Mouse (Mus musculus) midbrain, embryonic 14.5 days (tissue): ENCODE data around the gene Mcpt4. TPM values are rescaled to one million over a fixed set of nuclear protein-coding genes. Genes with fewer than 3 reads are reported as not detected.
"Not testable (repeated sequence)": the region's sequence is repeated elsewhere in the genome, so short reads cannot be mapped to it uniquely, and the experiment has no call there.

Experiments used
- ATAC-seq: fragments of 200-750 bp; cut with Nextera tagmentation; 2 replicates; pipeline ENCODE4 v1.8.0; 2017; ENCODE audit warnings: moderate number of reproducible peaks, moderate library complexity; ENCODE audit not compliant: low FRiP score, low TSS enrichment
- DNase-seq: peaks from one replicate; pipeline ENCODE4 v3.0.0-alpha.2; 2015
- H3K27ac ChIP-seq: fragments of 300-500 bp; sonication (generic); replicated peaks from 2 replicates; pipeline ENCODE4 v1.5.1; 2014; ENCODE audit warnings: mild to moderate bottlenecking, low read depth, low read length, moderate library complexity
- H3K27me3 ChIP-seq: fragments of 300-500 bp; sonication (generic); 2 replicates; pipeline ENCODE4 v1.6.1; 2014; ENCODE audit warnings: low read length, control low read depth, mixed read lengths; ENCODE audit not compliant: control insufficient read depth, insufficient read depth
- H3K36me3 ChIP-seq: fragments of 300-500 bp; sonication (generic); 2 replicates; pipeline ENCODE4 v1.6.1; 2014; ENCODE audit warnings: low read length, control low read depth; ENCODE audit not compliant: control insufficient read depth, insufficient read depth
- H3K4me1 ChIP-seq: fragments of 300-500 bp; sonication (generic); 2 replicates; pipeline ENCODE4 v1.6.1; 2014; ENCODE audit warnings: mild to moderate bottlenecking, antibody characterized with exemption, low read length, control low read depth; ENCODE audit not compliant: control insufficient read depth, insufficient read depth
- H3K4me2 ChIP-seq: fragments of 300-500 bp; sonication (generic); 2 replicates; pipeline ENCODE4 v1.6.1; 2014; ENCODE audit warnings: mild to moderate bottlenecking, low read length, moderate library complexity
- H3K4me3 ChIP-seq: fragments of 300-500 bp; sonication (generic); replicated peaks from 2 replicates; pipeline ENCODE4 v1.5.1; 2014; ENCODE audit warnings: low read depth, low read length
- H3K9ac ChIP-seq: fragments of 300-500 bp; sonication (generic); replicated peaks from 2 replicates; pipeline ENCODE4 v1.6.1; 2014; ENCODE audit warnings: mild to moderate bottlenecking, low read length, moderate library complexity
- H3K9me3 ChIP-seq: fragments of 300-500 bp; sonication (generic); 2 replicates; pipeline ENCODE4 v1.6.1; 2016; ENCODE audit warnings: low read length, control low read depth, mixed read lengths; ENCODE audit not compliant: control insufficient read depth
- WGBS: fragments of 180-500 bp; shearing (Covaris S2); extraction: QIAGEN DNeasy Blood & Tissue Kit; methylation state at CpG from one replicate; pipeline ENCODE4 v1.1.7; 2014; 5-methylcytosine and 5-hydroxymethylcytosine counted together
- microRNA-seq: library from miRNA; unstranded; fragments of <30 nt; microRNA quantifications from one replicate; pipeline ENCODE4, GENCODE M21; 2016
- polyA plus RNA-seq: library from polyadenylated mRNA; unstranded; fragments of >200 nt; fragmentation: Nextera tagmentation; extraction: Ambion mirVana; gene quantifications from 2 replicates; pipeline ENCODE4 v1.2.1, GENCODE M21; 2014

Gene Mcpt4
- polyA plus RNA-seq, 1 experiment from 2014 or later: not detected

DNA sequence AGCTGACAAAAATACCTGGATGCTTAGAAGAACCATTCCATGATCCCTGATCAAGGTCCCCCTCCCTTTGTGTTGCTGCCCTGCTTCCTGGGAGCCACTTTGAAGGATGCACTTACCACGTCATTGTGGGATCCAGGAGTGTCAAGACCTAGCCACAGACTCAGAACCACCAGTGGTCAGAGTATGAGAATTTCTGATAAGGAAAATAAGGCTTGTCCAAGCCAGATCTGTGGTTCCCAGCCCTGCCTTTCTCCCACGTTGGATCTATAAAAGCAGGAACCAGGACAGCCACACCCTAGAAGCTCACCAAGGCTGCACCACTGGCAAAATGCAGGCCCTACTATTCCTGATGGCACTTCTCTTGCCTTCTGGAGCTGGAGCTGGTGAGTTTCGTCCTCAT is 44.4 kb downstream of the Mcpt4 start, which contains the start of gene Mcpt1:
Mcpt1 (plus strand) TSS at position 301 of the 400 bp plus-strand sequence.
- H3K9me3 ChIP-seq, H3K27ac ChIP-seq, H3K36me3 ChIP-seq, DNase-seq, ATAC-seq, H3K4me1 ChIP-seq, H3K27me3 ChIP-seq, H3K4me3 ChIP-seq, H3K4me2 ChIP-seq, H3K9ac ChIP-seq: not testable (repeated sequence)
- WGBS: 82% methylated on average over 3 of the region's 3 CpGs

DNA sequence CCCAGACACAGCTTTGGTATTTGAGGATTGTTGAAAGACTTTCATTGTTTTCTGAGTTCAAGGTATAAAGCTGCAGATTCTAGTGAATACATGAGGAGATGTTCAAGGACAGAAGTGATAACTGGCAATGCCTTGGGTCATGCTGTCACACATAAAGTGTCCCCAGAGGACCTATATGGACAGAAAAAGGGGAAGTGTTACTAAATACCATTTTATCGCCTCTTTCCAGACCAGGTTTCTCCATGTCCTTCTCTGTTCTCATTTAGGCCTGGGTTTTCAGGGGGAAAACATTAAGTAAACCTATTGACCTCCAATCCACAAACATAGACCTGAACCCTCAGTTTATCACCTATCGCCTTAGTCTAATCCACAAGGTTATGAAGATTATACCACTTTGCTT is 48.2 kb downstream of the Mcpt4 start:
- no peak for ATAC-seq

DNA sequence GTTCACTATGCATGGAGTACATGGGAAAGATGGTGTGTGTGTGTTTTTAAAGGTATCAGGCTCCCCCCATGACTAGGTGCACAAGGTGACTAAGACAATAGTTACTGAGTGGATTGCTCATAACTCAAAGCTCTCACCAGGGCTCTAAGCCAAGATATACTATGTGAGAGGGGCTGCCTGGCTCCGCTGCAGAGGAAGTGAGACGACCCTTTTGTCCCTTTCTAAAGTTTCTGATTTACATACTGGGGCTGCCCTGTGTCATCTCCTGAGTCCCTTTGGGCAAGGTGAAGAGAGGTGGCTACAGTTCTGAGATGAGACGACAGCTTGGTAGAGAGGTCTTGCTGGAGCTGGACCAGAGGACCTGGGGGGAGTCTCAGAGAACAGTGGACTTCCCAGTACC is 49.0 kb downstream of the Mcpt4 start:
- no peaks in the 10 kb centered on the region for H3K9me3 ChIP-seq
- H3K4me2 ChIP-seq: no peak overlapping the region
- no peak overlapping the region for H3K9ac ChIP-seq
- no peaks in the 10 kb centered on the region for H3K36me3 ChIP-seq
- no peaks in the 10 kb centered on the region for H3K4me1 ChIP-seq
- no peaks in the 10 kb centered on the region for H3K27me3 ChIP-seq
- WGBS: 79% methylated on average over 3 of the region's 3 CpGs
- no peak overlapping the region for H3K27ac ChIP-seq
- no peak for DNase-seq
- no peak for ATAC-seq
- H3K4me3 ChIP-seq: no peak overlapping the region

More for the DNA sequence above, 48.2 kb downstream of the Mcpt4 start:
- no peaks in the 10 kb centered on the region for H3K4me1 ChIP-seq
- 95% methylated on average over 2 of the region's 2 CpGs for WGBS
- no peak overlapping the region for H3K27ac ChIP-seq
- H3K36me3 ChIP-seq: no peaks in the 10 kb centered on the region
- no peaks in the 10 kb centered on the region for H3K9me3 ChIP-seq
- no peak overlapping the region for H3K4me3 ChIP-seq
- H3K27me3 ChIP-seq: no peaks in the 10 kb centered on the region
- no peak overlapping the region for H3K9ac ChIP-seq
- no peak for DNase-seq
- no peak overlapping the region for H3K4me2 ChIP-seq

Small RNA genes within 50 kb of the gene (microRNA-seq; reads per million reads assigned to microRNA genes)
- not detected for gene Mir6949

Other genes starting within 250 kb of the Mcpt4 start
- gene Nfatc4, start 239.2 kb downstream of the Mcpt4 start, polyA plus RNA-seq: 6.2 and 8.7 TPM in 2 replicates
- 6.5 and 11.2 TPM in 2 replicates for gene Nynrin, start 208.3 kb downstream of the Mcpt4 start, polyA plus RNA-seq
- 0.19 and 0.20 TPM in 2 replicates for gene Cbln3, start 177.9 kb downstream of the Mcpt4 start, polyA plus RNA-seq
- 6.5 and 7.1 TPM in 2 replicates for gene Khnyn, start 177.4 kb downstream of the Mcpt4 start, polyA plus RNA-seq
- 125 and 142 TPM in 2 replicates for gene Sdr39u1, start 162.0 kb downstream of the Mcpt4 start, polyA plus RNA-seq
- 0.26 TPM in 1 of 2 replicates, not detected in the other for gene Cma1, start 117.6 kb downstream of the Mcpt4 start, polyA plus RNA-seq
- gene Cma2, start 111.3 kb downstream of the Mcpt4 start, polyA plus RNA-seq: not detected in 2 replicates
- not detected in 2 replicates for gene Mcpt1, start 44.3 kb downstream of the Mcpt4 start, polyA plus RNA-seq
- gene Mcpt9, start 31.8 kb downstream of the Mcpt4 start, polyA plus RNA-seq: not detected in 2 replicates
- not detected in 2 replicates for gene Mcpt2, start 20.3 kb downstream of the Mcpt4 start, polyA plus RNA-seq
- gene Mcpt8, start 23.0 kb upstream of the Mcpt4 start, polyA plus RNA-seq: not detected in 2 replicates
- not detected in 2 replicates for gene Ctsg, start 40.3 kb upstream of the Mcpt4 start, polyA plus RNA-seq
- not detected in 2 replicates for gene Gzme, start 58.3 kb upstream of the Mcpt4 start, polyA plus RNA-seq
- gene Gzmd, start 70.3 kb upstream of the Mcpt4 start, polyA plus RNA-seq: not detected in 2 replicates
- gene Gzmg, start 97.3 kb upstream of the Mcpt4 start, polyA plus RNA-seq: not detected in 2 replicates
- gene Gzmn, start 112.3 kb upstream of the Mcpt4 start, polyA plus RNA-seq: not detected in 2 replicates
- not detected in 2 replicates for gene Gzmf, start 149.1 kb upstream of the Mcpt4 start, polyA plus RNA-seq
- gene Gzmc, start 172.3 kb upstream of the Mcpt4 start, polyA plus RNA-seq: not detected in 2 replicates
- gene Gzmb, start 199.9 kb upstream of the Mcpt4 start, polyA plus RNA-seq: not detected in 2 replicates